Mouse (Mus musculus): ENCODE measurements at regions not wholly inside any gene's neighbourhood (a gene's known extent, or its start where the extent isn't known, plus 50 kb on each side); places are given as distances from the start of the nearest gene placed in this dataset.
"Not testable (repeated sequence)": the region's sequence is repeated elsewhere in the genome, so short reads cannot be mapped to it uniquely, and the experiment has no call there.

DNA sequence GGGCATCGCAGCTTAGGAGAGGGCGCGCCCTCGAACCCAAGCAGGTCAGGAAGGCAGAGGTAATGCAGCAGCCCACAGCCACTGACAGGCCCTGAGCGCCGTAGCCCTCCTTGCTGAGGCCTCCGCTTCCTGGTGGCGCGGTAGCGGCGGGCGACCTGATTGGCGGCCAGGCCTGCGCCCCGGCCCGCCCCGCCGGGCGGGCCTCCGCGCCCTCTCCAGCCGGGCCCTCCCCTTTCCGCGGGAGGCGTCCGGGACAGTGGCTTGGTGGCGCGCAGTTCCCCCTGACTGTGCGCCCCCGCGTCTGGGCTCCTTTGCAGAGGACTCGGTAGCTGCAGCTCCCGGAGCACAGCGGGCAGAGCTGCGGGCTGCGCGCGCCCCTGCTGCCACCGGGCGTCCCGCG, 242.1 kb downstream of the Gm21863 start:
- peak; percentile 0 for DNase-seq

DNA sequence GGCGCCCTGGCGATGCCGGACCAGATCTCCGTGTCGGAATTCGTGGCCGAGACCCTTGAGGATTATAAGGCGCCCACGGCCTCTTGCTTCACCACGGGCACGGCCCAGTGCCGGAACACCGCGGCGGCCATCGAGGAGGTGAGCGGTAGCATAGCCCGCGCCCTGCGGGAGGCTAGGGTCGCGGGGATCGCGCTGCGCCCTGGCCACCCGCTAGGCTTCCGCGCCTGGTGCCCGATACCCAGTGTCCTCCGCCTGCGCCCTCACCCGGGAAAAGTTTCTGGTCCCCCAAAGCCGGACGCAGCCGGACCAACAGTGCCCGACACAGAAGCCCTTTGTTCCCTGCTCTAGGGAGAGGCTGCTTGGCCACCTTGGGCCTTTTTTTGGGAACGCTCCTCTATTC, 242.6 kb downstream of the Gm21863 start:
- not testable (repeated sequence) for DNase-seq

DNA sequence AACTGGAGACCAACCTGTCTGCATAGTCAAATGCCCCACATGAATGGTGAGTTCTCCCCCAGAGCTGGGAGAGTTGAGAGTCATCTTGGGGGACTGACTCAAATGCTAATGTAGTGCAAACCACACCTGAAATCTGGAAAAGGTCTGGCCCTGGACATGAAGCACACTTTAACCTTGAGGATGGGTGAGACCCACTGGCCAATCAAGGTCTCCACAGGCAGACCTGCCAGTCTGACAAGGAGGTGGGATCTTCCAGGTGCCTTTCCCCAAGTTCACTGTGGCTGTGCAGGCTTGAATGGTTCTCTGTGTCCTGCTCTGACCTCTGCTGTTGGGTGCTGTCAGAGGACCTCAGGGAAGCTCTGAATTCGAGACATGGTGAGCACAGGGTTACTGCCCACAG, 269.6 kb downstream of the Gm21863 start:
- not testable (repeated sequence) for DNase-seq

DNA sequence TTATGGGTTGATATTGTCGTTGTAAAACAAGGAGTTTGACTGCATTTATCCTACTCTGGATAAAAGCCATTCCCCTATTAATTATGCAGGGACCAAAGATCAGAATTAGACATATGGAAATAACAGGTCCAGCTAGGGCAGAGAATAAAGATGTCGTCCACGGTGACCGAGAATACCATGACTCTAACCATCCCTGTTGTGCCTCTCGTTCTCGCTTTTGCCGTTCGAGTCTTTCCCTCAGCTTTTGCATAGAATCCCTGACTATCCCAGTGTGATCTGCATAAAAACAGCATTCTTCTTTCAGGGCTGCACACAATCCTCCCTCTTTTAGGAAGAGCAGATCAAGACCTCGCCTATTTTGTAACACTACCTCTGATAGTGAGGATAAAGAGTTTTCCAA, 272.5 kb downstream of the Gm21863 start:
- not testable (repeated sequence) for DNase-seq

DNA sequence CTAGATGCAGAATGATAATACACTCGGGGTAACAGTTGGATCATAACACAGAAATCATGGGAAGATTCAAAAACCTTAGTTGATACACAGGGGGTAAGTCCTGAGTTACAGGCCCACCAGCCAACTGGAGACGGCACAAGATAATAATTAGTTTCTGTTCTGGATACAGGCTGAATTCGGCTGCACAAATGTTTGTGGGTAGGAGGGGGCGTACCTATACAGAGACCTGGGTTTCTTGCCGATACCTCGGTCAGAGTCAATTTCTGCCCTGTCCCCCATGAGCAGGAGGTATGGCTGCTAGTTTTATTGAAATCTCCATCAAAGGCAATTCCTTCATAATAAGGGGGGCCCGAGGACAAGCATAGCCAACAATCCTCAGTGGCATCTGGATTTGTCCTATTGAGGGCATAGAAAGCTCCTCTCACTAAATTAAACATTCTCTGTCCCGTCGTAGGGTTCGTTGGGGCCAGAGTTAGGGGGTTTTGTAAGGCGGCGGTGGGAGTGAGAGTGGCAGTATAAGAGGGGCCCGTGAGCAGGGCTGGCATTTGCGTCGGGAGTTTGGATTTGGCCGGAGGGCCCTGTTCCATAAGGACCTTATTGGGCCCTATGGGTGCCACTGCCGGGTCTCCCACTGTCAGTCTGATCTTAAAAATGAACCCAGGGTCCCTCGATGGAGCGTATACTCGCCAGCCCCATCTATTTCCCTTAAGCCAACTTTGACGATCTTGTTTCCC, 273.3 kb downstream of the Gm21863 start:
- DNase-seq: not testable (repeated sequence)

DNA sequence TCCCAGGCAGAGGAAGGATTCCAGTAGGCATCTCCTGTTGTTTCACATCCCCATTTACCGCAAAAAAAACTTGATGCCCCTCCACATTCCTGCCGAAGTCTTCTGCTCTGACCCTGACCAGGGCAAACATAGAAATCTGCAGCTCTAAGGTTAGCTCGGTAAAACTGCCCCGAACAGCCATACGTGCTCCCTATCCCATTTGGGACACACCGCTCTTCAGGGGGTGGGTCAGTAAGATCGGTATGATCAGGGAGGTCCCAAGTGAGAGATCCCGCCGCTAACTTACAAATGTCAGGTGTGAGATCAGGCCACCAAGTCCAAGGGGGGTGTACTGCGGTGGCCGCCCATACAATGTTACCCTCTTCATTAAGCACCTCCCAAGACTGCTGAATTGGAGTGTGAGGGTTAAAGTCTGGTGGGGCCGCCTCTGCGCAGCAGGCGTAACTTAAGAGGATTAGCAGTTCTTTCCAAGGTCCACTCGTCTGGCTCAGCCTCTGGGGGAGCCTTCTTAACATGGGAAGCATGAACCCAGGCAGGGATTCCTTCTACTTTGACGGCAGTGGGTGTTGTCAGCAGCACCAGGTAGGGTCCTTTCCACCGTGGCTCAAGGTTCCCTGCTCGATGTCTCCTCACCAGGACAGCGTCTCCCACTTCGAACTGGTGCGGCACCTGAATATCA, 274.2 kb downstream of the Gm21863 start:
- DNase-seq: not testable (repeated sequence)

DNA sequence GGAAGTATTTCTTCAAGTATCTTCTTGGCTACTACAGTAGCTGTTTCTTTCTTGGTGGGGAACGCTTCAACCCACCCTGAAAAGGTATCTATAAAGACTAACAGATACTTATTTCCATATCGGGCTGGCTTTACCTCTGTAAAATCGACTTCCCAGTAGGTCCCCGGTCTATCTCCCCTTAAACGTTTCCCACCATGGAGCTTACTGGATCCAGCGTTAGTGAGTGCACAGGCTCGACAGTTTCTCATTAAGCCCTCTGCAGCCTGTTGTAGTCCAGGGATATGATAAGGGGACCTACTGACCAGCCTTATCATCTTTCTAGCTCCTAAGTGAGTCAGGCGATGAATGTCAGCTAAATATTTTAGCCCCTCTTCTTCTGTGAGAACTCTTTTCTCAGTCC, 275.1 kb downstream of the Gm21863 start:
- DNase-seq: not testable (repeated sequence)

DNA sequence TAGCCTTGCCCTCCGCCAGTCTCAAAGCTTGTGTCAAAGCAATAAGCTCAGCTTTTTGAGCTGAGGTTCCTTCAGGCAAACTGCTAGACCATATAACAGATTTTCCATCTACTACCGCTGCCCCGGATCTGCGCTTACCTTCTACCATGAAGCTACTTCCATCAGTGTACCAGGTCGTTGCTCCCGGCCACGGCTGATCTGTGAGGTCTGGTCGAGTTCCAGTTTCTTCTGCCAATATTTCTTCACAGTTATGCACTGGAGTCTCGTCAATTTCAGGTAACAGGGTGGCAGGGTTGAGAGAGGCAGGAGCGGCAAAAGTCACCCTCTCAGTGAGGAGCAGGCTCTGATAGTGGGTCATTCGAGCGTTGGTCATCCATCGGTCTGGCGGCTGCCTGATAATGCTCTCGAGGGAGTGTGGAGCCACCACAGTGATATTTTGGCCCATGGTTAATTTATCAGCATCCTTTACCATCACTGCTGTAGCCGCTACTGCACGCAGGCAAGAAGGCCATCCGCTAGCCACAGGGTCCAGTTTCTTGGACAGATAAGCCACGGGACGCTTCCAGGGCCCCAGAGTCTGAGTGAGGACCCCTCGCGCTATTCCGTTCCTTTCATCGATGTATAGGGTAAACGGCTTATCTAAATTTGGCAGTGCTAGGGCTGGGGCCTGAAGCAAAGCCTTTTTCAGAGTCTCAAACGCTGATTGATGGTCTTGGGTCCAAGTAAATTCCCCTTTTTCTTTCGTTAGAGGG, 276.0 kb downstream of the Gm21863 start:
- DNase-seq: no peak

DNA sequence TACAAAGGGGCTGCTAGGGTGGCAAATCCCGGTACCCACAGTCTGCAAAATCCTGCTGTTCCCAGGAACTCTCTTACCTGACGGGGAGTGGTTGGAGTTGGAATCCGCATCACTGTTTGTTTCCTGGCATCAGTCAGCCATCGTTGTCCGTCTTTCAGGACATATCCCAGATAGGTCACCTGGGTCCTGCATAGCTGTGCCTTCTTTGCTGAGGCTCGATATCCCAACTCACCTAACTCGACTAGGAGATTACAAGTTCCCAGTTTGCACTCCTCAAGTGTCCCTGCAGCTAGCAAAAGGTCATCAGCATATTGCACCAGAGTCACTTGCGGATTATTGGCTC, 276.6 kb downstream of the Gm21863 start:
- no peak for DNase-seq

DNA sequence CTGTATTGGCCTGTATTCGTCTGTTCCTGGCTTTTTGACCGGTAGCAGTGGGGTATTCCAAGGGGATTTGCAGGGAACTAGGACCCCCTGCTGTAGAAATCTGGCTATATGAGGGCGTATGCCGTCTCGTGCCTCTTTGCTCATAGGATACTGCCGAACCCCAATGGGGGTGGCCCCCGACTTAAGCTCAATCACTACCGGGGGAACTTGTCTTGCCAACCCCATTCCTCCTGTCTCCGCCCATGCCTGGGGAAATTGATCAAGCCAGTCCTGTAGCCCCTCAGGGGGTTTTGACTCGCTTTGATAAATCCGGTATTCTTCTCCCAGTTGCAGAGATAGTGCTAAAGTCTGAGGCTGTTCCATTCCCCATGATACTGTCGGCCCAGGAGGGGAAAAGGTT, 277.2 kb downstream of the Gm21863 start:
- no peak for DNase-seq

DNA sequence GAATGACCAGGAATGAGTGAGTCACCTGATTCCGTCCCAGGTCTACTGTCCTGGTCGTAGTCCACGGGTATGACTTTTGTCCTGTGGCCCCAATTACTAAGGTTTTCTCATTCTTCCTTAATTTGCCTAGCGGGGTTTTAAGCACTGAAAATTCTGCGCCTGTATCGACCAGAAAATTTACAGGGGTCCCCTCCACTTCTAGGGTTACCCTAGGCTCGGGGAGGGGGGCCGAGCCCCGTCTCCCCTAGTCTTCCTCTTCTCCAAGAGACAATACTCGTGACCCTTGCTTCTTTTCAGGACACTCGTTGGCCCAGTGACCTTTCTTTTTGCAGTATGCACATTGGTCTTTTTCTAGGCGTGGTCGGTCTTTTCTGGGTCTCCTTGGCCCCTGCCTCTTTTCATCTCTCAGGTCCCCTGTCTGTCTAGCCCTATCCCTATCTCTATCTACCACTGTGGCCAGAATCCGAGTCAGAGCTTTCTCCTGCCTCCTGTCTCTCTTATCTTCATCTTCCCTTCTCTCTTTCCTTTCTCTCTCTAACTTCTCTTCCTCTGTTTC, 277.8 kb downstream of the Gm21863 start:
- no peak for DNase-seq

DNA sequence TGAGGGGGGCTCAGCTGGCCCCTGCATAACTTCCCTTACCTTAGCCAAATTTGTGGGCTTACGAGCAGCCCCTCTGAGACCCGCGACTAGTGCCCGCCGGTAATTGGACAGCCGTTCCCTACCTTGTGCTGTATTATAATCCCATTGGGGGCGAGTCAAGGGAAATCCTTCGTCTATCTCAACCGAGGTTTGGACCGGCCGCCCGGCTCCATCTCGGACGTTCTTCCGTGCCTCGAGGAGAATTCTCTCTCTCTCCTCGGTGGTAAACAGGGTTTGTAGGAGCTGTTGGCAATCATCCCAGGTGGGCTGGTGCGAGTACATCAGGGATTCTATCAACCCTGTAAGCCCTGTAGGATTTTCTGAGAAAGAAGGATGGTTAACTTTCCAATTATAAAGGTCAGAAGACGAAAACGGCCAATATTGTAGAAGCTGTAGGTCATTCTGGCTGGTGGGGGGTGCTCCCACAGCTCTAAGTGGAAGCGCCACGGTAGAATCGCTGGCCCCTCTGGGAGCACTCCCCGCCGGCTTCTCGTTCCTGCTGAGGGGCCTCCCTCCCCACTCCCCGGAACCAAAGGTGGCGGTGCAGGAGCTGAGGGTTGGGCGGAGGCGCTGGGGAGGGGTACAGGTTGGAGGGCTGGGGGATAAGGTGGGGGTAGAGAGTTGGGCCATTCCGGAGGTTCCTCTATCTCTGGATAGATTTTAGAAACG, 278.6 kb downstream of the Gm21863 start:
- no peak for DNase-seq

DNA sequence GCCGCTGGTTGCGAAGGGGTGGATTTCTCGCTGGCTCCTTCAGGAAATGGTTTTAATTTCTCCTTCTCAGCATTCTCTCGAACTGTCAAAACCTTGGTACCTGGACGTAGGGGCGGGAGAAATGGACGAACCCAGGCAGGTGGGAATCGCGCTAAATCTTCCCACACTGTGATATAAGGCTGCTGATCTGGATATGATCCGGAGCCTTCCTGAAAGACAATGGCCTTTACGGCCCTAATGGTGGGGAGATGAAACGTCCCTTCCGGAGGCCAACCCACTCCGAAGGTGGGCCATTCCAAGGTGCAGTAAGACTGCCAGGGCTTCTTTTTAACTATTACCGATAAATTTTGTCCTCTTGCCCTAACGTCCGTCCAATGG, 279.1 kb downstream of the Gm21863 start:
- no peak for DNase-seq

DNA sequence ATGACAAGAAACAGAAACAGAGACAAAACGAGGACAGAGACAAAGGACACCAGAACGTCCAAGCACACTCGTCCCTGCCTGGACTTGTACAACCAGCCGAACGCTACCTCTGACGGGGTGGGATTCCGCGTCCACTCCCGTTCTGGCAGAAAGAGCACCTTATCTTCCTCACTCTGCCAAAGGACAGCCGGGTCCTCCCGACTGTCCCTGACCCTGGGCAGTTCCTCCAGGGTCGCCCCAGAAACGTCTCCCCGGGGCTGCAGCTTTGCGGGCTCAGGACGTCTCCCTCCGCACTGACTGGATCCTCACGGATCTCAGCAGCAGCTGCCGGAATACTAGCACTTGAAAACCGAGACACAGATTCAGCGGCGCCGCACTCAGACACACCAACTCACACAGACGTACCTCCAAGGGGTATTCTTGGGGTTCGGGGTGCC, 279.6 kb downstream of the Gm21863 start:
- DNase-seq: no peak
